Mouse (Mus musculus) left cerebral cortex, adult 18-20 months (tissue): ENCODE measurements around the gene Slc35d2. TPM values are rescaled to one million over a fixed set of nuclear protein-coding genes. Genes with fewer than 3 reads are reported as not detected.

Source experiments
- DNase-seq, 2 experiments: peaks; one replicate each; pipeline ENCODE4 v3.0.0; 2021 to 2022; ENCODE audit warnings: low spot score in 2 of 2, mixed read lengths in 1 of 2
- total RNA-seq, 2 experiments: library from RNA; stranded (reverse); gene quantifications; 2 replicates each; pipeline ENCODE4 v1.2.3; 2021

The Slc35d2 gene
- total RNA-seq, 2 experiments from 2014 or later = 0.77 to 1.3 TPM

DNA sequence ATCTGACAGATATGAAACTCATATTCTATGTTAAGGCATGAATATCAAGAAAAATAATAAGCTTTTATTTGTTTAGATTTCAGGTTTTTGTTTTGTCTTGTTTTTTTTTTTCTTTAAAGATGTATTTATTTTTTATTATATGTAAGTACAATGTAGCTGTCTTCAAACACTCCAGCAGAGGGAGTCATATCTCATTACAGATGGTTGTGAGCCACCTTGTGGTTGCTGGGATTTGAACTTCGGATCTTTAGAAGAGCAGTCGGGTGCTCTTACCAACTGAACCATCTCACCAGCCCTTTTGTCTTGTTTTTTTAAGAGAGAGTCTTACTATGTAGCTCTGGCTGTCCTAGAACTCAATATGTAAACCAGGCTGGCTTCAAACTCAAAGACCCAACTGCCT is 11.7 kb downstream of the Slc35d2 start:
- DNase-seq = no peak

DNA sequence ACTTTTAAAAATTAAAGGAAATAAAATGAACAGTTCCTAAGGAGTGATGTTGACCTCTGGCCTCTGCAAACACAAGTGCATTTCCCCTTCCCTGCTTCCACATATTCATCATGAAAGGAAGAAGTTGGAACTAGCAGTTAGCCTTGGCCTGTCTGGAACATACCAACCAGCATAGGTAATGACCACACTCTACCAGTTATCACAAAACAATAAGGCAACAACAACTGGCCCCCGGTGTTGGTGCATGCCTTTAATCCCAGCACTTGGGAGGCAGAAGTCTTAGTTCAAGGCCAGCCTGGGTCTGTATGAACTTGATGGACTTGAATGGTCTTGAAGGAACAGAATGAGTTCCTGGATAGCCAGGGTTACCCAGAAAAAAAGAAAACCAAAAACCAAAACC is 18.7 kb downstream of the Slc35d2 start:
- no peak for DNase-seq

DNA sequence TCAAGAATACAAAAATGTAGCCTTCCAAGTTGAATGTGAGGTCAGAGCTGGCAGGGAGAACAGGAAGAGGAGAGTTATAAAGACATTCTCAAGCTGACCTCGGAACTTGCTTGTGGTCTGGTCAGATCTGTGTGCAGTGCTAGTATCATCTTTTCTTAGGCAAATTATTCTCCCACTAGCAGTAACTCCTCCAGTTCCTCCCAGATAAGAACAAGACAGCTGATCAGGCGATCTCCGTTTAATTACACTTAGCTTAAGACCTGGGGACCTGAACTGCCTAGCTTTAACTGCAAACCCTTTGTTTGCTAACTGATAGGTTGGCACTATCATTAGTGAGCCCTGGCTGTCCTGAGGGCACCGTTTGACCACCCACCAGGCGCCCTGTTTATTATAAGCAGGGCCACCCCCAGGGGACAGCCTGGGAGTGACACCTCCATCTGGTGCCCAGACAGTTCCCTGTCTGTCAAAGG is 20.8 kb downstream of the Slc35d2 start:
- DNase-seq = no peak

DNA sequence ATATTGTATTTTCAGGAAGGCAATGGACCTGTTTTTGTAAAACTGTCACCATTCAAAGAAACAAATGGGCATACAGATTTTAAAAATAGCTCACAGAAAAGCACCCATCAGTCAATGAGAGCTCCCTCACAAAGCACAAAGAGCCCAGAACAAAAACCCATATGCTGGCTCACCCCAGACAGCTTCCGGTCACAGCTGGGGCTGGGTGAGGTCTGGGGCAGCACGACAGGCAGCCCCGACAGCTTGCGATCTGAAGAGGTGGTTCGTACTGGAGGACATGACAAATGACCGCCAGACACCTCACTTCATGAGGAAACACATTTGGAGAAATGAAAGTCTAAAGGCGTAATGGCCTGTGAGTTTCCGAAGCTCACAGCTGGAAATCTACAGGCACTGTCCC is 21.6 kb downstream of the Slc35d2 start:
- no peak for DNase-seq

DNA sequence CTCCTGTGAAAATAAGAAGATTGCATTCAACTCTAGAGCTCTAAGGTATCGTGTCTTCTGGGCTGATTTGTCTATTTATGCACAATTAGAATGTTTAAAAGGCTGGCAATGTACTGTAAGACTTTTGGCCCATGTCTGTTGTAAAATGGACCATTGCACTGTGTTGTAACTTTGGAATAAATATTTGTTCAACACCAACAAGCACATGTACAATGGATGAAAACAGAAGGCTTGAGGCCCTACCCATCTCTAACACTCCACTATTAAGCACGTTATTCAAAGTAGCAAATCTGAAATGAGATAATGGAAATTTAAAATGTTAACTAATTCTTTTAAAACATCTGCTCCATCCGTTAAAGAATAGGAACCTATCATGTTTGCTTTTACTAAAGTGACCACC is 22.1 kb downstream of the Slc35d2 start:
- no peak for DNase-seq

DNA sequence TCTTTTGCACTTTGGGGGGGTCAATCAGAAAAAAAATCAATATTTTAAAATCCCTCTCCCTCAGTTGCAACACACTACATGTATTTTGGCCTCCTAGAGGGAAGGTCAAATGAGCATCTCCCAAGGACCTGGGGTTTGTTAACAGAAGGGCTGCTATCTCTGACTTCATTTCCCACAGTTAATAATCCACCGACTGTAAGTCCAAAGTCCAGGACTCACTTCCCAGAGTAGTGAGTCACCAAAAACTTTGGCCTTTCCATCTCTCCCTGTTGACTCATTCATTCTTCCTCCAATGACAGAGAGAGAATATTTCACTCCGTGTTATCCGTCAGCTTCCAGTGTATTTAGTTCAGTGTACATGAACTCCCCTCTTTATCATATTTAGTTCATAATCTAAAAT is 23.5 kb downstream of the Slc35d2 start:
- no peak for DNase-seq

DNA sequence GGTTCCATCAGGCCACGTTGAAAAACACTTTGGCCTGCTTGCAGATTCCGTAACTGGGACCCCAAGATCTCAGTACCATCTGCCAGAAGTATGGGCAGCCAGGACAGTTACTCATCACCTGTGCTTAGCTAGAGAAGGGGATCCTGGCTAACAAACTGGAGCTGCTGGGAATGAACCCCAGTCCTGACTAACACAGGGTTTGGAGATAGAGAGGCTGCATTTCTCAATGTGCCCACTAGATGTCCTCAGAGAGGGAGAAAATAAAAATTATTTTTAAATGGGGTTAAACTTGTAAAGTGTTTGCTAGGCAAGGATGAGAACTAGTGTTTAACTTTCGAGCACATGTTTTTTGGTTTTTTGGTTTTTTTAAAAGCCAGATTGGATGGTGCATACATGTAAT is 29.0 kb downstream of the Slc35d2 start:
- DNase-seq = peak; percentile 10 to 28

DNA sequence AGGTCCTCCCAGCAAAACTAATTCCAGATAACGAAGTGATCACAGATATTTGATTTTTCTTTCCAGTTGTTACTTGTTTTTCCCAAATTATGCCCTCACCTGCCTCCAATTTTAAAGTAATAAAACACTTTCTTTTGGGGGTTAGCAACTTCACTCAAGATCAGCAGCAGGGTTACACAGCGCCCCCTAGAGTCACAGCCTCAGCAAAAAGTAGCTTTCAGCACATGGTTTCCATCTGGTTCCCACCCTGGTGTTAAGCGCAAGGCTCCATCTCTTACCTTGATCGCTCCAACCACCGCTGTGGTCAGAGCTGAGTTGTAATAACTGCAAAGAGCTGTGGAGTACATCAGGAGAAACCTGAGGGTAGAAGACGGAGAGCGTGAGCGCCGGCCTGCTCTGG is 30.2 kb downstream of the Slc35d2 start:
- peak; percentile 9 to 17 for DNase-seq

DNA sequence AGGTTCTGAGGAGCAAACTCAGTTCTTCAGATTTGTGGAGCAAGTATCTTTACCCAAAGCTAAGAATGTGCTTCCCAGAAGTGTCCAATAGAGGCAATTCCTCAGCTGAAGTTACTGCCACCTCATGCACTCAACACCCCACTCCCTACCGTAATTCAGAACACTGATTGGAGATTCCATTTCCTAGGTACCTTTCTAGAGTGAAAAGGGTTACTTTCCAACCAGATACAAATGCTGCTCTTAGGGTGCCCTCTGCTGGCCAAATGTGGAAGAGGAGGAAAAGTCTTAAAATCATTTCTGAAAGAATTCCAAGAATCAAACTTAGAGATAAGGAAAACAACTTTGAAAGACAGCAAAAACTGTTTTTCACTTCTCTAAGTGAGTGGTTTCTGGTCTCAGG is 35.8 kb downstream of the Slc35d2 start:
- DNase-seq = peak; percentile 59 to 80

DNA sequence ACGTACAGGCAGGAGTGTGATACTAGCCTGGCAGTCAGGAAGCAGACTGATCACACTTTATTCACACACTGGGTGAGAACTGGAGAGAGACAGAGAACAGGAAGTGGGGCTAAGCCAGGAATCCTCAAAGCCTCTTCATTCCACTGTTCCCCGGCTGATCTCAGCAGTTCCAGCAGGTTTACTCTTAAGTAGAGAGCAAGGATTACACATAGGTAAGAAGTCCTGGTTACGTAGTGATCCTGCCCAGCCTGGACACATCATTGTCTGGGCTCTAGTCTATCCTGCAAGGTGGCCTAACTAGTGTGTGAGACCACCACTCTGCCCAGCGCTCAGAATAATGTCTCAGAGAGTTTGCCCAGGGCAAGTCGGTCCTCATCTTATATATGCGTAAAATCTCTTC is 36.4 kb downstream of the Slc35d2 start:
- no peak for DNase-seq

DNA sequence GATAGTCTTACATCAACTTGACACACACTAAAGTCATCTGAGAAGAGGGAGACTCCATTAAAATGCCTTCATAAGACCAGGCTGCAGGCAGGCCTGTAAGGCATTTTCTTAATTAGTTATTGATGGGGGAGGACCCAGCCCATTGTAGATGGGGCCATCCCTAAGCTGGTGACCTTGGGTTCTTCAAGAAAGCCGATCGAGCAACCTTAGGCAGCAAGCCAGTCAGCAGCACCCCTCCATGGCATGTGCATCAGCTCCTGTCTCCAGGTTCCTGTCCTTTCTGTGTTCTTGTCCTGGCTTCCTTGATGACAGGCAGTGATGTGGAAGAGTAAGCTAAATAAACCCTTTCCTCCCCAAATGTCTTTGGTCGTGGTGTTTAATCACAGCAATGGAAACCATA is 37.0 kb downstream of the Slc35d2 start:
- no peak for DNase-seq

DNA sequence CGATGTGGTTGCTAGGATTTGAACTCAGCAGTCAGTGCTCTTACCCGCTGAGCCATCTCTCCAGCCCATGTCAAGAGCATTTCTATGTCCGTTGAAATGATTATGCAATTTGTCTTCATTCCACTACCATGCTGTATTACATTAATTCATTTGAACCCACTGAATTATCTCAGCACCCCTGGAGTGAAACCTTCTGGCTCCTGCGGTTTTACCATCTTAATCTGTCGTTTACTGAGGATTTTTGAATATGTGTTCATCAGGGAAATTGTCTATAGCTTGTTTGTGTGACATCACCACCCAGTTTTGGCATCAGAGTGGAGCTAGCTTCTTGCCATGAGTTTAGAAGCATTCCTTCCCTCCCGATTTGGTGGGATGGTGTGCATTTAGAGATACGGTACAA is 38.2 kb downstream of the Slc35d2 start:
- no peak for DNase-seq

DNA sequence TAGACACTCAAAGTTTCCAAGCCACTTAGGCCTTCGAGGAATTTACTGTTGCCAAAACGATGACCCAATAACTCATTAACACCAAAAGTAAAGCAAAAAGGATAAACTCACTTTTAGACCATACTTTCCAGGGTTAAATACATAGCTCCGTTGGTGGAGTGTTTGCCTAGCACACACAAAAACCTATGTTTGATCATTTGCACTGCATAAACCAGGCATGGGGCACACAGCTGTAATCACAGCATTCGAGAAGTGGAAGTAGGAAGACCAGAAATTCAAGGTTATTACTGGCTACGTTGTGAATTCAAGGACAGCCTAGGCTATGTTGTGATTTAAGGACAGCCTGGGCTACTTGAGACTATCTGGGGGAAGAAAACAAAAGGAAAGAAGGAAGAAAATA is 38.9 kb downstream of the Slc35d2 start:
- DNase-seq = no peak

DNA sequence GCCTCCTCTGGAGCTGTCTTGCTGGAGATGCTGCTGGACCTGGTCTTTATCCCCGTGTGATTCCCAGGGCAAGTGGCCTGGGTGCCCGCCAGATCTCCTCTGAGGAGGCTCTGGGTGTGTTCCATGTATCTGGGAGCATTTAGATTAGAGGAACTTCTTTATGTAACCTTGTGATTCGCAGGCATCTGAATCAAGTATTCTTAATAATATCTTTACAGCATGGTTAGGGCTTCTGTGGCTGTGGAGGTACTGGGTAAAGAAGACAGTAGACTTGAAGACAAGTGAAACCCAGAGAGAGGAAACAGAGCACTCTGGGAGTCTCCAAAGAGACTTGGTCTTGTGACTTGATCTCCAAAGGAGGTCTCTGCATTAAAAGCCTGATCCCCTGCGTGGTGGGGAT is 40.0 kb downstream of the Slc35d2 start, which contains the start of gene Hsd17b3:
Gene Hsd17b3, minus strand, starts transcription at position 101 of the 400 bp plus-strand sequence.
- no peak for DNase-seq

DNA sequence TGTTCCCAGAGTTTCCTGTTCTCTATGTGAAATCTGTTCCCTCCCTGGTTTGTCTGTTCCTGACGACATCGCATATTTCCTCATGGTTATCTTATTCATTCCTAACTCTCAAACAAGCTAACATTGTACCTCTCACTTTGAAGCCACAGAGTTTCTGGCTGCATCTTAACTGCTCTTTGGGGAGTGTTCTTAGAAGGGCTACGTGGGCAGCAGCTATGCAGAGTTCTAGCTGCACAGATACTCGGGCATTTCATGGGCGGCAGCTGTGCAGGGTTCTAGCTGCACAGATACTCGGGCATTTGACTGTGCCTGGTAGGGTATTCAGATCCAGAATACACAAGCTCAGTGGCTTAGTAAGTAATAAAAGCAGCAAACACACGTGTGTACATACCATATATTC is 41.1 kb downstream of the Slc35d2 start:
- no peak for DNase-seq

DNA sequence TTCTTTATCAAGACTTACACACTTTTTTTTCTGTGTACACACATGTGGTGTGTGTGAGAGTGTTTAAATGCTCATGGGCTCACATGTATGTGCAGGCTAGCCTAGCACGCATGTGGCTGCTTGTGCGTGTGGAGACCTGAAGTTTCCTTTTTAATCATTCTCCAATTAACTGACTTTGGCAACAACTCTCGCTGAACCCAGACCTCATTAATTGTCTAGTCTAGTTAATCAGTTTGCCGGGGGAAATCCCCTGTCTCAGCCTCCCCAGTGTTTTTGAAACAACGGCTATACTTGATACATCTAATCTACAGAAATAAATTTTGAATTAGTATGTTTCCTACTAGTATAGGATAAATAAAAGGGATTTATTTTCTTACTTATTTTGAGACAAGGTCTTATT is 43.1 kb downstream of the Slc35d2 start:
- no peak for DNase-seq

DNA sequence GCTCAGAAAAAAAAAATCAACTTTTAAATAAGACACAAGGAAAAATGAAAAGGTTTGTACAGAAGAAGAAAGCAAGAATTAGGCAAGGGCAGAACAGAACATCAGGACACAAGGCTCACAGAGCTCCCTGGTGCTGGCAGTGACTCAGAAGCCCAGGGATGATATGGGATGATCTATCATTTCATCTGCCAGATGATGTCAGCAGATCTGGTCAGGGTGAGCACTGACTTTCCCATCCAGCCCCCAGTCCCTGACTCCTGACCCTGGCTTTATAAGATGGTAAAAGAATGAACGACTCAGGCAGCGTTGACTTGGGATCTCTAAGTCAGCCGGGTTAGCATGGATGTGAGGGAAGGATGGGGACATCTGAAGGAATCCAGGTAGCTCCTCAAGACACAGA is 45.8 kb downstream of the Slc35d2 start:
- no peak for DNase-seq

DNA sequence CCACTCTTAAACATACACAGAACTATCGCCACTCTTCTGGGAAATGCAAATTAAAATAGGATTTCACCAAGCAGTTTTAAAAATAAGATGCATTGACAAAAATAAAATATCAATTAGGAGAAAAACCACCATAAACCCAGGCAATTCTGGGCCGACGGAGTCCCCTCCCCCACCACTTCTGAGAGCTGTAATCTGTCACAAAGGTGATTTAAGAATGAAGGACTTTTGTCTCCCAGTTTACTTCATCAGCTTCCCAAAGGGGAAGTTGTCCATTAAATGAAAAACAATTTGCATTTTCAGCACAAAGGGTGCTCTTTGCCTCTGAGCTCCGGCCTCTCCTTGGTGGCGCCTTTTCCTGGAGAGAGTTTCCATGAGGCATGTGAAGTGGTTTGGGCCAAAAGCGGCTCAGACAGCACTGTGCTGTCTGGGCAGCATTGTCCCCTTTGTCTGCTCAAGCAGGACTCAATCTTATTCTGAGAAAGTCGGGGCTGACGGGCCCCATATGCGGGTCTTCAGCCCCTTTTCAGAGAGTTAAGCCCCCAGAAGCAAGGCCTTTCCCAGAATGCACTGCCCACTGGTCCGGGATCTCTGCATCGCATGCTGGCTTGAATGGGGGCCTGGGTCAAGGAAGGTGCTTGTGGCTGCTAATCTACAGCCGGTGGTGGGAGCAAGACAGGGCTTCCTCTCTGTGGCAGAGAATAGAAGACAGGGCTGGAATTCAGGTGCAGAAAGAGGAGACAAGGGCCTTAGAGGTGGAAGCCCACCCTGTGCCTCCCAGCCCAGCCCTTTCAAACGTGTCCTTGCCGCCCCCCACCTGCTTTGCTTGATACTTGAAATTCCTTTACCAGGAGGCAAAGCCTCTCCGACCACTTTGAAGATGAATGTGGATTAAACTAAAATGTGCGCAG is 47.9 kb downstream of the Slc35d2 start:
- DNase-seq = no peak

DNA sequence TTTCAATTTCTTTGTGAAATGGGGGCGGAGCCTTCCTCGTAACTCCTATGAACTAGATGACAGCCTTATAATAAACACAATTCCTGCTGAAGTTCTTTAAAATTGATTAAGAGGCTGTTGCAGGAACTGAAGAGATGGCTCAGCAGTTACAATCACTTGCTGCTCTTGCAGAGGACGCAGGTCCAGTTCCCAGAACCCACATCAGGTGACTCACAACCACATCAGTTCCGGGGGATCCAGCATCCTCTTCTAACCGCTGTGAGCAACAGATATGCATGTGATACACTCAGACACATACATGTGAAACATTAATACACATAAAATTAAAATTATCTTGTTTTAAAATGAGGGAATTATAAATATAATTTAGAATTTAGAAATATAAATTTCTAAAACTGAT is 51.6 kb downstream of the Slc35d2 start:
- no peak for DNase-seq

DNA sequence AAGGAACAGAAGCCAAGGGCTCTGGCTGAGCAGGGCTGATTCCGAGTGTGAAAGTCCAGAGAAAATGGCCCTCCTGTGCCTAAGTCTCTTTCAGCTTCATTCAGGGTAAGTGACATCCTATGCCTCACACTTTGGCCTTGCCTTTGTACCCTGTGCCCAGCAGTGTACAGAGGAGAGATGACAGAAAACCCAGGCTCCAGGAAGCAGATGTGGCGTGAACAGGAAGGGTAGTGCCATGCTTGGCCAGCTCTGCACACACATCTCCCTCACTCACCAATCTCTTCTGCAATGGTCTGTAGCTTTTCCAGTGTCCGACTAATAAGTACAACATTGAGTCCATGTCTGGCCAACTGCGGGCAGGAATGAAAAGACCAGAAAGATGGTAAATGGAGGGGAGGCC is 53.1 kb downstream of the Slc35d2 start:
- DNase-seq = no peak

DNA sequence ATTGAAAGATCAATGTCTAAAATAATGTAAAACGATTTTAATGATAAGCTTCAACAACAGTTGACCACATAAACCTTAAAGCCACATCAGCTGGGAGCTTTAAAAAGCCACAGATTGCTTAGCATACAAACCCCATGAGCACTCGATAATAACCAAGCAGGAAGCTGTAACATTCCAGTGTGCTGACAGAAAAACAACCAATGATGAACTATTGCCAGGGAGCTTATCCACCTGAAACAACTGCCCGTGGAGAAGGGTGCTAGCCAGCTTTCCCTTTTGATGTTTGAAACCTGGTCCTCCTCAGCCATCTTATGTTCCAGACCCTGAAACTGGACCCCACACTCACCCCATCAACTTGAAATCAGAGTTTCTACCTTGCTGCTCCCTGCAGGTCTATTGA is 62.5 kb downstream of the Slc35d2 start:
- DNase-seq = no peak

DNA sequence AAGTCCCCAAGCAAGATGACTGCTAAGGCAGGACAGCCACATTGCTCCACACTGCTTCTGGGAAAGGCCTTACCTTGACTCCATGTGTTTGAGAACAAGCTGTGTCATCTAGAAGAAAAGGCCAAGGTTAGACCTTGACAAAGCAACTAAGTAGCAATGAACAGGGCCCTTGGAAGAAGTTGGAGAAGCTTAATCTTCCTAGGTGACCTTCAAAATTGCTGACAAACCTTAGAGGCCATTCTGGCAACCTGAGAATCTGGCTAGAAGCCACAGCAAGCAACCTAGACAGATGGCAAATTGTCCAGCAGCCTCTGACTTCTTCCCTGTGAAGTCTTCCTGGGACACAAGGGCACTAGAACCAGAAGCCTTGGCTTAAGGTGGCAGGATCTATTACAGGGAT is 64.9 kb downstream of the Slc35d2 start:
- DNase-seq = no peak

DNA sequence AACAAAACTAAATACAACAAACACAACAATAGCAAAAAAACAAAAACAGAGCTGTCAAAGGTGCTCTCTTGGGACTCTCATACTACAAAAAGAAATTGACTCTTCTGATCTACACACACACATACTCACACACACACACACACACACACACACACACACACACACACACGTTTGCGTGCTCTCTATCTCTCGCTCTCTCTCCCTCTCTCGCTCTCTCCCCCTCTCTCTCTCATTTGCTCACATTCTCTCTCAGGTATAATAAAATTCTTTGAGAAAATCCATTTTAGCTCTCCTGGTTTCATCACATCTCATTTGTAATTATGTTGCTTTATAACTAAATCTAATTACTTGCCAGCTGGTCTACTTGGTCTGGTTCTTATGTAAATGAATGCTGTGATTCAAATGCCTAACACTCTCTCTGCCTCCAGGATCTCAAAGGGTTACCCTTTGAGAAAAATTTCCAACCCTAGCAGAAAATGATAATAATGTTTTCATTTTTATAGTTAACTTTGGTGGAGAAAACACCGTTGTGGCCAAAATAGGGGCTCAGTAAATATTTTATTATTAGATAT is 68.1 kb downstream of the Slc35d2 start:
- DNase-seq = no peak
